Mouse (Mus musculus) liver, adult 2 months (tissue): ENCODE data around the gene Ccnh. TPM values are rescaled to one million over a fixed set of nuclear protein-coding genes. Genes with fewer than 3 reads are reported as not detected.

ENCODE experiments used
- DNase-seq: peaks from one replicate; pipeline ENCODE4 v3.0.0-alpha.2; 2011; ENCODE audit warnings: low read depth, low spot score; ENCODE audit errors: extremely low read depth
- H3K27ac ChIP-seq: fragments of 200-500 bp; replicated peaks from 2 replicates; pipeline ENCODE4 v1.5.1; 2012; ENCODE audit warnings: low read depth, mild to moderate bottlenecking, control low read depth, inconsistent platforms, low read length; ENCODE audit not compliant: insufficient read depth
- H3K27me3 ChIP-seq: fragments of 200-500 bp; 2 replicates; pipeline ENCODE4 v1.6.1; 2012; ENCODE audit warnings: mild to moderate bottlenecking, moderate library complexity, low read length, inconsistent platforms; ENCODE audit not compliant: control insufficient read depth, insufficient read depth
- H3K36me3 ChIP-seq: fragments of 200-500 bp; 2 replicates; pipeline ENCODE4 v1.6.1; 2012; ENCODE audit warnings: low read length, inconsistent platforms; ENCODE audit not compliant: control insufficient read depth, insufficient read depth
- H3K4me1 ChIP-seq: fragments of 200-500 bp; 2 replicates; pipeline ENCODE4 v1.6.1; 2011; ENCODE audit warnings: low read length; ENCODE audit not compliant: control insufficient read depth, insufficient read depth
- H3K4me3 ChIP-seq: fragments of 200-500 bp; 2 replicates; pipeline ENCODE4 v1.5.1; 2011; ENCODE audit warnings: low read depth, mild to moderate bottlenecking, control low read depth, low read length, moderate library complexity; ENCODE audit not compliant: insufficient read depth
- H3K79me2 ChIP-seq: fragments of 200-500 bp; 2 replicates; pipeline ENCODE4 v1.6.1; 2012; ENCODE audit warnings: inconsistent platforms, mild to moderate bottlenecking, low read length, moderate library complexity; ENCODE audit not compliant: control insufficient read depth, insufficient read depth
- H3K9ac ChIP-seq: fragments of 200-500 bp; 2 replicates; pipeline ENCODE4 v1.6.1; 2012; ENCODE audit warnings: low read depth, mild to moderate bottlenecking, control low read depth, inconsistent platforms, low read length
- CTCF ChIP-seq: fragments of 200-500 bp; IDR thresholded peaks from 2 replicates; pipeline ENCODE4 v1.5.1; 2011; ENCODE audit warnings: low read depth, low read length, control low read depth
- POLR2A ChIP-seq: fragments of 200-500 bp; IDR thresholded peaks from 2 replicates; pipeline ENCODE4 v1.6.1; 2011; ENCODE audit warnings: low read length, control low read depth; ENCODE audit not compliant: insufficient read depth; ENCODE audit errors: extremely low read depth
- WGBS: fragments of 180-500 bp; shearing (Covaris S2); methylation state at CpG from one replicate; pipeline ENCODE4 v1.1.7; 2018; 5-methylcytosine and 5-hydroxymethylcytosine counted together
- polyA plus RNA-seq: library from polyadenylated mRNA; depleted of rRNA; stranded (reverse); fragments of >200 nt; gene quantifications from 2 replicates; pipeline ENCODE4 v1.2.3, GENCODE M21; 2012; rRNA removed
- total RNA-seq: library from RNA; depleted of rRNA; stranded (reverse); fragments of >200 nt; gene quantifications from 2 replicates; pipeline ENCODE4 v1.2.3, GENCODE M21; 2014; rRNA removed

Ccnh gene
- total and polyA plus RNA-seq, 2 experiments: 15.5 to 18.1 TPM

- peaks cover 16% of the 10 kb centered on the region for H3K36me3 ChIP-seq
- H3K4me3 ChIP-seq: no peak overlapping the region
- TF ChIP-seq CTCF: no peak
- TF ChIP-seq POLR2A: no peak
- no peaks in the 10 kb centered on the region for H3K79me2 ChIP-seq
- no peak overlapping the region for H3K9ac ChIP-seq
- DNase-seq: no peak
- no peaks in the 10 kb centered on the region for H3K27me3 ChIP-seq
- no peaks in the 10 kb centered on the region for H3K4me1 ChIP-seq
- WGBS: 92% methylated on average over 7 of the region's 7 CpGs
- H3K27ac ChIP-seq: no peak overlapping the region
Measured at GRCm38 (mm10) chr13:85238760-85239159, 49.6 kb downstream of the Ccnh start.

Other genes with a start within 250 kb of the Ccnh start
- 25.4 and 26.5 TPM in 2 replicates for gene Rasa1, start 99.7 kb downstream of the Ccnh start, total RNA-seq
- 2.2 and 3.0 TPM in 2 replicates for gene Rasa1, start 99.7 kb downstream of the Ccnh start, polyA plus RNA-seq